Mouse (Mus musculus) liver, adult 2 months (tissue): ENCODE results near the gene Runx2. TPM values are rescaled to one million over a fixed set of nuclear protein-coding genes. Genes with fewer than 3 reads are reported as not detected.

Experiments
- DNase-seq: peaks from one replicate; pipeline ENCODE4 v3.0.0-alpha.2; 2011; ENCODE audit warnings: low read depth, low spot score; ENCODE audit errors: extremely low read depth
- H3K27ac ChIP-seq: fragments of 200-500 bp; replicated peaks from 2 replicates; pipeline ENCODE4 v1.5.1; 2012; ENCODE audit warnings: low read depth, mild to moderate bottlenecking, control low read depth, inconsistent platforms, low read length; ENCODE audit not compliant: insufficient read depth
- H3K27me3 ChIP-seq: fragments of 200-500 bp; 2 replicates; pipeline ENCODE4 v1.6.1; 2012; ENCODE audit warnings: mild to moderate bottlenecking, moderate library complexity, low read length, inconsistent platforms; ENCODE audit not compliant: control insufficient read depth, insufficient read depth
- H3K36me3 ChIP-seq: fragments of 200-500 bp; 2 replicates; pipeline ENCODE4 v1.6.1; 2012; ENCODE audit warnings: low read length, inconsistent platforms; ENCODE audit not compliant: control insufficient read depth, insufficient read depth
- H3K4me1 ChIP-seq: fragments of 200-500 bp; 2 replicates; pipeline ENCODE4 v1.6.1; 2011; ENCODE audit warnings: low read length; ENCODE audit not compliant: control insufficient read depth, insufficient read depth
- H3K4me3 ChIP-seq: fragments of 200-500 bp; 2 replicates; pipeline ENCODE4 v1.5.1; 2011; ENCODE audit warnings: low read depth, mild to moderate bottlenecking, control low read depth, low read length, moderate library complexity; ENCODE audit not compliant: insufficient read depth
- H3K79me2 ChIP-seq: fragments of 200-500 bp; 2 replicates; pipeline ENCODE4 v1.6.1; 2012; ENCODE audit warnings: inconsistent platforms, mild to moderate bottlenecking, low read length, moderate library complexity; ENCODE audit not compliant: control insufficient read depth, insufficient read depth
- H3K9ac ChIP-seq: fragments of 200-500 bp; 2 replicates; pipeline ENCODE4 v1.6.1; 2012; ENCODE audit warnings: low read depth, mild to moderate bottlenecking, control low read depth, inconsistent platforms, low read length
- CTCF ChIP-seq: fragments of 200-500 bp; IDR thresholded peaks from 2 replicates; pipeline ENCODE4 v1.5.1; 2011; ENCODE audit warnings: low read depth, low read length, control low read depth
- POLR2A ChIP-seq: fragments of 200-500 bp; IDR thresholded peaks from 2 replicates; pipeline ENCODE4 v1.6.1; 2011; ENCODE audit warnings: low read length, control low read depth; ENCODE audit not compliant: insufficient read depth; ENCODE audit errors: extremely low read depth
- whole genome bisulfite sequencing: fragments of 180-500 bp; shearing (Covaris S2); methylation state at CpG from one replicate; pipeline ENCODE4 v1.1.7; 2018; 5-methylcytosine and 5-hydroxymethylcytosine counted together
- polyA plus RNA-seq: library from polyadenylated mRNA; depleted of rRNA; stranded (reverse); fragments of >200 nt; gene quantifications from 2 replicates; pipeline ENCODE4 v1.2.3, GENCODE M21; 2012
- total RNA-seq: library from RNA; depleted of rRNA; stranded (reverse); fragments of >200 nt; gene quantifications from 2 replicates; pipeline ENCODE4 v1.2.3, GENCODE M21; 2014

Gene Runx2
- total and polyA plus RNA-seq, 2 experiments, result 0.09 to 0.21 TPM

- no peak overlapping the region for H3K27ac ChIP-seq
- 82% methylated on average over 7 of the region's 7 CpGs for WGBS
- DNase-seq, result no peak
- no peaks in the 10 kb centered on the region for H3K79me2 ChIP-seq
- no peaks in the 10 kb centered on the region for H3K27me3 ChIP-seq
- H3K4me1 ChIP-seq, result no peaks in the 10 kb centered on the region
- H3K36me3 ChIP-seq, result no peaks in the 10 kb centered on the region
- H3K4me3 ChIP-seq, result no peak overlapping the region
- no peak for TF ChIP-seq CTCF
- no peak overlapping the region for H3K9ac ChIP-seq
These were observed 136.8 kb downstream of the Runx2 start for GRCm38 (mm10) chr17:44677782-44678181.

- Histone ChIP-seq H3K27ac (no peak overlapping the region), H3K79me2 (no peaks in the 10 kb centered on the region), H3K36me3 (no peaks in the 10 kb centered on the region), H3K4me1 (no peaks in the 10 kb centered on the region), H3K27me3 (no peaks in the 10 kb centered on the region), H3K9ac (no peak overlapping the region), H3K4me3 (no peak overlapping the region)
- WGBS, result 65% methylated on average over 7 of the region's 7 CpGs
- TF ChIP-seq CTCF (no peak), POLR2A (no peak)
- no peak for DNase-seq
These were observed 141.8 kb downstream of the Runx2 start for GRCm38 (mm10) chr17:44672806-44673205.

GRCm38 (mm10) chr17:44671946-44672692, 142.5 kb downstream of the Runx2 start:
- Histone ChIP-seq H3K4me1 (no peaks in the 10 kb centered on the region), H3K79me2 (no peaks in the 10 kb centered on the region), H3K36me3 (no peaks in the 10 kb centered on the region), H3K4me3 (no peak overlapping the region), H3K27ac (no peak overlapping the region), H3K9ac (no peak overlapping the region), H3K27me3 (no peaks in the 10 kb centered on the region)
- no peak for DNase-seq
- WGBS, result 72% methylated on average over 16 of the region's 16 CpGs
- TF ChIP-seq CTCF, result no peak
- TF ChIP-seq POLR2A, result no peak

GRCm38 (mm10) chr17:44669985-44670384, 144.6 kb downstream of the Runx2 start:
- H3K27me3 ChIP-seq, result no peaks in the 10 kb centered on the region
- no peaks in the 10 kb centered on the region for H3K36me3 ChIP-seq
- H3K9ac ChIP-seq, result no peak overlapping the region
- no peak overlapping the region for H3K27ac ChIP-seq
- no peaks in the 10 kb centered on the region for H3K4me1 ChIP-seq
- H3K79me2 ChIP-seq, result no peaks in the 10 kb centered on the region
- no peak overlapping the region for H3K4me3 ChIP-seq
- WGBS, result 66% methylated on average over 11 of the region's 11 CpGs
- DNase-seq, result no peak
- TF ChIP-seq POLR2A, result no peak
- no peak for TF ChIP-seq CTCF

GRCm38 (mm10) chr17:44667346-44667745, 147.3 kb downstream of the Runx2 start:
- Histone ChIP-seq H3K27ac (no peak overlapping the region), H3K27me3 (no peaks in the 10 kb centered on the region), H3K9ac (no peak overlapping the region), H3K4me1 (no peaks in the 10 kb centered on the region), H3K36me3 (no peaks in the 10 kb centered on the region), H3K4me3 (no peak overlapping the region), H3K79me2 (no peaks in the 10 kb centered on the region)
- no peak for DNase-seq
- 76% methylated on average over 5 of the region's 5 CpGs for WGBS
- TF ChIP-seq CTCF (no peak), POLR2A (no peak)

- TF ChIP-seq POLR2A, result no peak
- TF ChIP-seq CTCF, result no peak
- WGBS, result 80% methylated on average over 7 of the region's 7 CpGs
- Histone ChIP-seq H3K36me3 (no peaks in the 10 kb centered on the region), H3K4me3 (no peak overlapping the region), H3K9ac (no peak overlapping the region), H3K4me1 (no peaks in the 10 kb centered on the region), H3K79me2 (no peaks in the 10 kb centered on the region), H3K27me3 (no peaks in the 10 kb centered on the region), H3K27ac (no peak overlapping the region)
- DNase-seq, result no peak
These were observed 150.7 kb downstream of the Runx2 start for GRCm38 (mm10) chr17:44663872-44664271.
